Mouse (Mus musculus): ENCODE measurements at regions not wholly inside any gene's neighbourhood (a gene's known extent, or its start where the extent isn't known, plus 50 kb on each side); places are given as distances from the start of the nearest gene placed in this dataset.

- Histone ChIP-seq H3K4me1 (replicated peaks) (peaks cover 47% of the 10 kb centered on the region), H3K4me2 (replicated peaks) (peak overlapping the region; percentile 28), H3K9ac (replicated peaks) (no peak overlapping the region), H3K9me3 (no peaks in the 10 kb centered on the region), H3K36me3 (no peaks in the 10 kb centered on the region), H3K27me3 (0 out of 2 replicates have a peak, but pooled peaks cover 2% of the 10 kb centered on the region), H3K4me3 (replicated peaks) (no peak overlapping the region), H3K27ac (peak overlapping the region; percentile 25)
- WGBS: 42% methylated on average over 11 of the region's 11 CpGs
- ATAC-seq: peak; percentile 76
Measured at GRCm38 (mm10) chr13:71068757-71069201, 227.2 kb upstream of the Adamts16 start.

DNA sequence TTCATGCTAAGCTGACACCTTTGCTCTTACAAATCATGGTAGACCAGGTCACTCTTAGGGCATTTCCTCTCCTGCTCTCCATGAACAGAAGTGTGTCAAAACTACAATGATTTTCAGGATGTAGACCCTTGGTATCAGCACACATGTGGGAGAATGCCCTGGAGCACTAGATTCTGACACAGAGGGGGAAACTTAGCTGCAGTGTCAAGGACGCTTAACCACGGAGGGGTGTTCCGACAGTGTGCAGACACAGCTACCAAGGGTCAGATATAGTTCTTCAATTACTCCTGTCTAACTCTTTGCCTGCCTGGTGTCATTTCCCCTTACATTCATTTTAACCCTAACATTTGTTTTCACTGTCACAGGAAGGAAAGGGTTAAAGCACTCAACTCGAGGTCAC is 226.4 kb upstream of the Adamts16 start:
- peak overlapping the region; percentile 25; the same call in 1 of the 2 replicates for H3K27ac ChIP-seq
- H3K4me1 ChIP-seq (replicated peaks): peaks cover 44% of the 10 kb centered on the region
- H3K9me3 ChIP-seq: no peaks in the 10 kb centered on the region
- no peak overlapping the region for H3K9ac ChIP-seq (replicated peaks)
- no peaks in the 10 kb centered on the region for H3K36me3 ChIP-seq
- ATAC-seq: no peak
- no peak overlapping the region for H3K4me3 ChIP-seq (replicated peaks)
- WGBS: 42% methylated on average over 4 of the region's 4 CpGs
- 0 out of 2 replicates have a peak, but pooled peaks cover 2% of the 10 kb centered on the region for H3K27me3 ChIP-seq
- no peak overlapping the region for H3K4me2 ChIP-seq (replicated peaks)

GRCm38 (mm10) chr13:71065568-71065967 is 224.0 kb upstream of the Adamts16 start:
- no peak for ATAC-seq
- H3K9ac ChIP-seq (replicated peaks): no peak overlapping the region
- no peaks in the 10 kb centered on the region for H3K9me3 ChIP-seq
- 0 out of 2 replicates have a peak, but pooled peaks cover 2% of the 10 kb centered on the region for H3K27me3 ChIP-seq
- H3K4me1 ChIP-seq (replicated peaks): peaks cover 44% of the 10 kb centered on the region
- no peak overlapping the region for H3K4me2 ChIP-seq (replicated peaks)
- 87% methylated on average over 1 of the region's 1 CpGs for WGBS
- no peak overlapping the region for H3K4me3 ChIP-seq (replicated peaks)
- H3K27ac ChIP-seq: no peak overlapping the region
- H3K36me3 ChIP-seq: no peaks in the 10 kb centered on the region

DNA sequence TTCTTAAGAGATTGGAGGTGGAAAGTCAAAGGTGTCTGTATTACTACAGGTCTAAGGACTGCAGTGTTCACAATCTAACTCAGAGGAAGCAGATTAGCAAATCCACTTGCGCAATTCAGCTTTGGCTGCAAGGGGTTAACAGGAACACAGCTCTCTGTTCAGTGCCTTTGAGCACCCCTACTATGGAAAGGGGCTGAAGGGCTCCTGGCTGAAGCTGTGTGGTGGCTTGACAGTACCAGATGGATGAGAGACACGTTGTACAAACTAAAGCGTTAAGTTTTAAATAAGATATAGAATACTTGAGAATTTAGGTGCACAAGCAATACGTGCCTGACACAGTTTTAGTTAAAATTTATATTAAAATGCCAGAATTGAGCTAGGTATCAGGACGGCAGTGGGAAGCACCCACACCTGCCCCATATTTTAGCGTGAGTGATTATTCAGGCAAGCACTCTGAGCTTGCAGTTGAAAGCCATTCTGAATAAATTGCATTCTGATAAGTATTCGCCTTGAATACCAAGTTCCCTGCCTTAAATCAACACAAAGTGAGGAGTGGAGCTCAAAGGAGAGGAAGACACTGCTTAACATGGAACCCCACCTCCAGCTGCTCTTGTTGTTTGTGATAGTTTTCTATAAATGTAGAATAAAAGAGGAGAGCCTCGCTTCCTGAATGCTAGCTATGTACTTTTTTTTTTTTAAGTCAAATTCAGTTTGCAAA is 223.1 kb upstream of the Adamts16 start:
- no peaks in the 10 kb centered on the region for H3K9me3 ChIP-seq
- H3K27me3 ChIP-seq: no peaks in the 10 kb centered on the region
- 62% methylated on average over 8 of the region's 8 CpGs for WGBS
- ATAC-seq: no peak
- no peaks in the 10 kb centered on the region for H3K36me3 ChIP-seq
- no peak overlapping the region for H3K4me3 ChIP-seq (replicated peaks)
- peak overlapping the region; percentile 54 for H3K27ac ChIP-seq
- no peak overlapping the region for H3K4me2 ChIP-seq (replicated peaks)
- H3K4me1 ChIP-seq (replicated peaks): peaks cover 44% of the 10 kb centered on the region
- H3K9ac ChIP-seq (replicated peaks): no peak overlapping the region

DNA sequence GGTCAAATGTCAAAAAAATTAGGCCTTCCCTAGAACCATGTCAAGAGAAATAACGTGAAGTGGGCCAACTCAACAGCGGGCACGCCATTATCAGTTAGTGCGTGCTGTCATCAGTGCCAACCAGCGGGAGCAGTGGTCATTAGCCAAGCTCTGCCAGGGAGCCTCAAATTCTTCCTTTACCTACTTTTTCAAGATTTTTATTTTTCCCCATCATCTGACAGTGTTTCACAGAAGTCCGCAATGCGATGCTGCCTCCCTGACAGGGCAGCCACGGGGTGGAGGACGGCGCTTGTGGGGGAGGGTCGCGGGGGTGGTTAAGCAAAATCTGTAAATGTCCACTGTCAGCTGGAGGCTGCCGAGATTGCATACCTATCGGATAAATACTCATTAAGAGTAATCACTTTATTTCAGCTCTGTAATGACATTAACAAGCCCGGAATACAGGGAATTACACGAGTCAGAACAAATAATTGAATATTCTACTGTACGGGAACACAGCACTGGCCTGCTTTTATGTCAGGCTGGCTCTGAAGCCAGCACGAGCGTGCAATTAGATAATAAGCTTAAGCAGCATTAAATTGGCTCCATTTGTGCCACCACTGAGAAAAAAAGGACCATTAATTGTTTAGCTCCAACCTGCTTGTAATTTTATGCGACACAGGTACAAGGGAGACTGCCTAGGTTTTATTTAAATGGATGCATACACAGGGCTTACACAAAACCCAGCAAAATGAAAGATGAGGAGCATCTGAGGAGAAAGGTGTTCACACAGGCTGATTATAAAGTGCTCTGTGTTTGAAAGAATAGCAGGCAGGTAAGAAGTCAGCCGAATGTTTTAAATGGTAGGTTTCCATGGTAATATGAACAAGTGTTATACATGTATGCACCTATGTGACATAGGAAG is 212.0 kb upstream of the Adamts16 start:
- WGBS: 49% methylated on average over 21 of the region's 21 CpGs
- H3K4me2 ChIP-seq (replicated peaks): peak overlapping the region; percentile 23
- H3K4me1 ChIP-seq (replicated peaks): peaks cover 29% of the 10 kb centered on the region
- no peak overlapping the region for H3K4me3 ChIP-seq (replicated peaks)
- peak; percentile 86 for ATAC-seq
- no peaks in the 10 kb centered on the region for H3K9me3 ChIP-seq
- H3K36me3 ChIP-seq: no peaks in the 10 kb centered on the region
- H3K27me3 ChIP-seq: peaks cover 7% of the 10 kb centered on the region; the same call in 1 of the 2 replicates
- peak overlapping the region; percentile 48; the same call in 1 of the 2 replicates for H3K27ac ChIP-seq
- no peak overlapping the region for H3K9ac ChIP-seq (replicated peaks)

DNA sequence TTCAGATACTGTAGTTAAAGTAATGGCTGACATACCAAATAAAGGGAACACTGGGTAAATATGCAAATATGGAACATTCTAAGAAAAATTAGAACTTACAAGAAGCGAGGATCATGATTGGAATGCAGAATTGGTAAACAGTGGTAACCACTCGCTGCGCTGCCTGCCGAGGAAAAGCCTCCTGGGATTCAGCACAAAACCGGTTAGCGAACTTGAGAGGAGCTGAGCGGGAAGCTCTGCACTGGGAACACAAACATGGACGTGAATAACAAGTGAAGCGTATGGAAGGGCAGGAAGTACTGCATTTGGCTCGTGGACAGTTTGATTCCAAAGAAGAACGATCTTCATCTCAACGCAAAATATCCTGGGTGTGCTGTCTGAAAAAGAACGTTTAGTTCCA is 209.0 kb upstream of the Adamts16 start:
- peaks cover 3% of the 10 kb centered on the region; the same call in 1 of the 2 replicates for H3K27me3 ChIP-seq
- no peak overlapping the region for H3K9ac ChIP-seq (replicated peaks)
- no peak overlapping the region for H3K4me3 ChIP-seq (replicated peaks)
- no peak for ATAC-seq
- H3K27ac ChIP-seq: no peak overlapping the region
- WGBS: 37% methylated on average over 13 of the region's 13 CpGs
- peaks cover 29% of the 10 kb centered on the region for H3K4me1 ChIP-seq (replicated peaks)
- no peaks in the 10 kb centered on the region for H3K36me3 ChIP-seq
- H3K4me2 ChIP-seq (replicated peaks): peak overlapping the region; percentile 17
- no peaks in the 10 kb centered on the region for H3K9me3 ChIP-seq

DNA sequence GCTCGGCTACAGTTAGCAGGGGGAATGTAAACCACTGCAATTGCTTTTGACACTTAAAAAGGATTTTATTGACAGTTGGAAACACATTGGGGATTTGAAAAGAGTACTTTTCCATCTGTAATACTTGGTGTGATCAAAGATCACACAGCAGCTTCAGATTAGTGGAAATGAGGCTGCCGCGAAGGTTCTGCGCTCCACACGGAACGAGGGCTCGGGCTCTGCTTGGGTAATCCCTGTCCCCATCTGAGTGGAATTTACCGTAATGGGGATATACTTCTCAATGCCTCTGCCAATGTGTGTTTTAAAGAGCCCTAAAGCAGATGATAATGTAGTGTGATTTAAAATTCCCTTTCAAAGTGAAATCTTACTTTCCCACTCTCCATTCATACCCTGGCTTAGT is 194.4 kb upstream of the Adamts16 start:
- Histone ChIP-seq H3K4me3 (replicated peaks) (no peak overlapping the region), H3K4me1 (replicated peaks) (peaks cover 18% of the 10 kb centered on the region), H3K27me3 (no peaks in the 10 kb centered on the region), H3K9me3 (no peaks in the 10 kb centered on the region), H3K4me2 (replicated peaks) (0 out of 2 replicates have a peak overlapping the region, but pooled peaks have one; percentile 5), H3K36me3 (no peaks in the 10 kb centered on the region), H3K9ac (replicated peaks) (no peak overlapping the region), H3K27ac (no peak overlapping the region)
- 60% methylated on average over 8 of the region's 8 CpGs for WGBS
- ATAC-seq: peak; percentile 51

DNA sequence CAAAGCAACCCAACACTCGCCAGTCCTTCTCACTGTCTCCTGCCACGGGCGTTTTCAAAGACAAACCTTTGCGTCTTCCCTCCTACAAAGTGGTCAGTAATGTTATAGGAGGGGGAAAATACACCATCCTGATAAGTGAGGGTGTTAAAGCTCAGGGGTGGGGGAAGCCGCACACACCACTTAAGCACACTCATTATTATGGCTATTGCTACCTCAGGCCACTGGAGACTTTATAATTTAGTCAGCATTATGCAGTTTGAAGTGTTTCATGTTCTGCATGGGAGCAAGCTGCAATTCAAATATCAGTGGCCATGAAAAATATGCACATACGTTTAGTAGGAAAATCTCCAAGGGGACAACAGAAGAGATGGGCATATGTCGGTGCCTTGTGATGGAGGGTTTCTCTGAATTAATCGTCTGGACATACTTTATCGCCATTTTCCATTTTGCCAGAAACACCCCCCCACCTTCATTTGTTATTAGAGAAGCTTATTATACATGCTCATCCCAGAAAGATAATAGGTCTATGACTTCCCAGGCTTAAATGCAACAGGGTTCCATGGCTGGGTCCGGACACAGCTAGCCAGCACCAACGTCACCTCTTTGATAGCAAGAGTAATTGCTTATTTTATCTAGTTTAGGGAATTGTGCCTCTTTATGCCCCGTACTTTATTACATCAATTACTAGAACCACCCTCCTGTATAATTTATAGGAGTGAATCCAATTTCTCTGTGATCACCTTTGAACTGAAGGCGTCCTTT is 193.5 kb upstream of the Adamts16 start:
- H3K4me3 ChIP-seq (replicated peaks): no peak overlapping the region
- peak; percentile 71 for ATAC-seq
- 33% methylated on average over 13 of the region's 13 CpGs for WGBS
- H3K9ac ChIP-seq (replicated peaks): no peak overlapping the region
- H3K27me3 ChIP-seq: no peaks in the 10 kb centered on the region
- no peaks in the 10 kb centered on the region for H3K36me3 ChIP-seq
- peak overlapping the region; percentile 76 for H3K27ac ChIP-seq
- H3K9me3 ChIP-seq: no peaks in the 10 kb centered on the region
- H3K4me1 ChIP-seq (replicated peaks): peaks cover 18% of the 10 kb centered on the region
- H3K4me2 ChIP-seq (replicated peaks): peak overlapping the region; percentile 23

DNA sequence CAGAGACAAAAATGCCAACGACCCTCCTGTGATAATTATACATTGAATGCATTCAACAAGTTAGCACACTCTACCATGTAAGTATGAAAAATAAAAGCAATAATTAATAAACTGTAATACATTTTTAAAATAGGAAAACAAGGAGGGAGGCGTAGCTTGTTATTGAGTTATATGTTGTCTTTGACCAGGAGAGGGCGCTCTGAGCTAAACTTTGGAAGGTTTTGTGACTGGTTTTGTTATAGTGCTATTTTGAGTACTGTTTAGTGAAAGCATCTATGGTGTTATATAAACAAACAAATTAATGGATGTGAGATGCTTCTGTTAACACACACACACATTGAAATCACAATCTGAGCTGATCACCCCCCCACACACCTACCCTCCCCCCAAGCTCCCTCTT is 166.6 kb upstream of the Adamts16 start:
- ATAC-seq: no peak
- Histone ChIP-seq H3K4me2 (replicated peaks) (no peak overlapping the region), H3K4me1 (replicated peaks) (no peaks in the 10 kb centered on the region), H3K36me3 (no peaks in the 10 kb centered on the region), H3K9me3 (no peaks in the 10 kb centered on the region), H3K9ac (replicated peaks) (no peak overlapping the region), H3K27me3 (peaks cover 18% of the 10 kb centered on the region), H3K4me3 (replicated peaks) (no peak overlapping the region), H3K27ac (no peak overlapping the region)
- 15% methylated on average over 3 of the region's 3 CpGs for WGBS

- Histone ChIP-seq H3K9ac (replicated peaks) (no peak overlapping the region), H3K27ac (no peak overlapping the region), H3K9me3 (no peaks in the 10 kb centered on the region), H3K4me1 (replicated peaks) (no peaks in the 10 kb centered on the region), H3K27me3 (peaks cover 26% of the 10 kb centered on the region), H3K36me3 (no peaks in the 10 kb centered on the region), H3K4me3 (replicated peaks) (no peak overlapping the region), H3K4me2 (replicated peaks) (no peak overlapping the region)
- WGBS: 22% methylated on average over 1 of the region's 1 CpGs
- peak; percentile 22; the same call in 1 of the 2 replicates for ATAC-seq
Measured at GRCm38 (mm10) chr13:71006117-71006516, 164.5 kb upstream of the Adamts16 start.

DNA sequence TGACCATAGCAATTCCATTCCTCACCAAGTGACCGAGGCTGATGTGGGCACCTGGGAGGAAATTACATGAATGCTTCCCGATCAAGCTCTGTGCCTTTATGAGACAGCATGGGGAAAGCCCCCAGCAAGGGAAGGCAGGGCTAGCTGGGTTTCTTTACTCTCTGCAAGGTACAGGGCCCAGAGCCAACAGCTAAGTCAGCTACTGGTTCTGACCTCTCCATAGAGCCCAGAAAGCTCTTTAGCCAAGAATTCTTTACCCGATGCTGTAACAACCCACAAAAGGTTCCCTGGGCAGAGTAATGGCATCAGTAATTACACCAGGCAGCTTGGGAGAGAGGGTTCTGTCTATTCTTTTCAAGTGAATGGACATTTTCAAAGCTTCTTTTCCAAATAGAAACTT is 161.9 kb upstream of the Adamts16 start:
- no peak for ATAC-seq
- Histone ChIP-seq H3K9me3 (no peaks in the 10 kb centered on the region), H3K27me3 (peaks cover 28% of the 10 kb centered on the region), H3K9ac (replicated peaks) (no peak overlapping the region), H3K36me3 (no peaks in the 10 kb centered on the region), H3K27ac (no peak overlapping the region), H3K4me1 (replicated peaks) (peaks cover 6% of the 10 kb centered on the region; the same call in 1 of the 2 replicates), H3K4me3 (replicated peaks) (no peak overlapping the region), H3K4me2 (replicated peaks) (no peak overlapping the region)
- WGBS: 56% methylated on average over 3 of the region's 3 CpGs
